Mouse (Mus musculus): ENCODE measurements at regions not wholly inside any gene's neighbourhood (a gene's known extent, or its start where the extent isn't known, plus 50 kb on each side); places are given as distances from the start of the nearest gene placed in this dataset.

DNA sequence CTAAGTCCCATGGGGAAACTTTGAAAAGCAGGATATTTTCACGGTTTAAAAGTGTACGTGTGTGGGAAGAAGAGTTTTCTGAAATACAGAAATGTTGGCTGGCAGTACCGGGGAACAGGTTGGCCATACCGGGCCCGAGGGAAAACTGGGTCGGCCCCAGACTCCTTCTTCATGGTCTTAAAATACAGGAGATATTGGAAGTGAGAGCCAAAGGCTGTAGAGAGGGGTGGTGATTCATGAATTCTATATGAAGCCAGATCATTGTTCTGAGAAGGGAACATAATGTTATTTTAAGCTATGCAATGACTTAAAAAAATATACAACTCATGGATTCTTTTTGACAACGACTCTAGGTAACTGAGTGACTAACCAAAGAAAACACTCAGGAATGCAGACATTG, 133.3 kb upstream of the Atxn1 start:
- TF ChIP-seq CTCF (IDR thresholded peaks at IDR 0.05; ENCODE audit: low read depth, low read length) (no peak), POLR2A (IDR thresholded peaks at IDR 0.05; ENCODE audit: insufficient read depth, low read length) (no peak), EP300 (IDR thresholded peaks at IDR 0.05; ENCODE audit: insufficient read depth, low read depth, low read length) (no peak)

Measured in ES-Bruce4 (cell line).